Mouse (Mus musculus) stomach, embryonic 16.5 days (tissue): Measurements from ENCODE around the gene Dcst2. TPM values are rescaled to one million over a fixed set of nuclear protein-coding genes. Genes with fewer than 3 reads are reported as not detected.
A peak's percentile ranks its signal among the peaks of the same experiment; 100 is the strongest.

Experiments
- ATAC-seq: fragments of 200-750 bp; cut with Nextera tagmentation; 2 replicates; pipeline ENCODE4 v1.8.0; 2017; ENCODE audit warnings: moderate number of reproducible peaks, moderate TSS enrichment; ENCODE audit not compliant: insufficient read depth, low FRiP score
- H3K27ac ChIP-seq: fragments of 300-500 bp; sonication (generic); 2 replicates; pipeline ENCODE4 v1.5.1; 2014; ENCODE audit warnings: low read length
- H3K27me3 ChIP-seq: fragments of 300-500 bp; sonication (generic); 2 replicates; pipeline ENCODE4 v1.6.1; 2014; ENCODE audit warnings: low read length, control low read depth, mixed read lengths; ENCODE audit not compliant: control insufficient read depth, insufficient read depth
- H3K36me3 ChIP-seq: fragments of 300-500 bp; sonication (generic); 2 replicates; pipeline ENCODE4 v1.6.1; 2014; ENCODE audit warnings: low read length; ENCODE audit not compliant: control insufficient read depth, insufficient read depth
- H3K4me1 ChIP-seq: fragments of 300-500 bp; sonication (generic); 2 replicates; pipeline ENCODE4 v1.6.1; 2014; ENCODE audit warnings: low read length, control low read depth, mixed read lengths; ENCODE audit not compliant: control insufficient read depth, insufficient read depth
- H3K4me2 ChIP-seq: fragments of 300-500 bp; sonication (generic); 2 replicates; pipeline ENCODE4 v1.6.1; 2014; ENCODE audit warnings: low read depth, low read length, mixed read lengths
- H3K4me3 ChIP-seq: fragments of 300-500 bp; sonication (generic); replicated peaks from 2 replicates; pipeline ENCODE4 v1.5.1; 2014; ENCODE audit warnings: mild to moderate bottlenecking, low read length
- H3K9ac ChIP-seq: fragments of 300-500 bp; sonication (generic); 2 replicates; pipeline ENCODE4 v1.6.1; 2014; ENCODE audit warnings: low read length
- H3K9me3 ChIP-seq: fragments of 300-500 bp; sonication (generic); replicated peaks from 2 replicates; pipeline ENCODE4 v1.6.1; 2016; ENCODE audit warnings: low read length, control low read depth; ENCODE audit not compliant: control insufficient read depth
- WGBS: fragments of 180-500 bp; shearing (Covaris S2); extraction: QIAGEN DNeasy Blood & Tissue Kit; methylation state at CpG from one replicate; pipeline ENCODE4 v1.1.7; 2014; 5-methylcytosine and 5-hydroxymethylcytosine counted together
- polyA plus RNA-seq: library from polyadenylated mRNA; unstranded; fragments of >200 nt; fragmentation: Nextera tagmentation; extraction: Ambion mirVana; gene quantifications from 2 replicates; pipeline ENCODE4 v1.2.1, GENCODE M21; 2015

Dcst2 gene
- polyA plus RNA-seq, 1 experiment from 2014 or later = 0.49 TPM

DNA sequence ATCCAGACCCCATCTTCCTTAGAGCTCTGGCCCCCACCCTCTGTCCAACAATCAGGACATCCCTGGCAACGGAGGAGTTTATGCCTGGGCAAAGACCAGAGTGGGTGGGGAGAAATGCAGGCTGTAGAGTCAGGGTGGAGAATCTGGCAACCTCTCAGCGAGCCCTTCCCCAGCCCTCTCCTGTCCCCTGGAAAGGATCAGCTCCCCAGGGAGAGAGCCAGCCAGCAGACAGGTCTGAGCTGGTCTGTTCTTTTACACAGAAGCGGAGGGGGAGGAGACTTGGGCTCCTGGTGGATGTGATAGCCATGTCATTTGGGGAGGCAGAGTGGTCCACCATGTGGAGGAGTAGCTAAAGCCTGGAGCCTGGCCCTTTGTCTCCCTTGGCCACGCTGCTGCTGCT is 33.2 kb upstream of the Dcst2 start:
- Histone ChIP-seq H3K27ac (peak overlapping the region; percentile 59), H3K36me3 (no peaks in the 10 kb centered on the region), H3K4me1 (peaks cover 17% of the 10 kb centered on the region), H3K4me2 (peak overlapping the region; percentile 6; the same call in 1 of the 2 replicates), H3K27me3 (no peaks in the 10 kb centered on the region), H3K9me3 (no peaks in the 10 kb centered on the region), H3K9ac (peak overlapping the region; percentile 4; the same call in 1 of the 2 replicates), H3K4me3 (no peak overlapping the region)
- 27% methylated on average over 4 of the region's 4 CpGs for WGBS
- ATAC-seq = 0 out of 2 replicates have a peak, but pooled peaks have one; percentile 12

DNA sequence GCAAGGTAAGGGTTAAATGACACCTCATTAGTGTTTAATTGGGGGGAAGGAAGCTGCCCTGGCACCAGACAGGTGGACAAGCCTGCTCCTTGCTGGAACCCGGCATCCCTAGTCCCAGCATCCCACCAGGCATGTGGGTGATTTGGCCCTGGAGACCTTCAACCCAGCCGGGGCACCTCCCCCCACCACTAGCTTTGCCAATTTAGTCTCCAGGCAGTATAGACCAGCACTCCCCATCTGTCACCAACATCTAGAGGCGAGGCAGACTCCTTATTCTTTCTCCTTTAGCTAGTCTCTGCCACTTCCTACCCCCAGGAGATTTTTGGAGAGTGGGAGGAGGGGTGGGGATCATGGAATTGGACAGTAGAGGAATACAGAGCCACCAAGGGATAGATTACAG is 31.4 kb upstream of the Dcst2 start:
- Histone ChIP-seq H3K36me3 (no peaks in the 10 kb centered on the region), H3K27ac (no peak overlapping the region), H3K4me3 (no peak overlapping the region), H3K27me3 (no peaks in the 10 kb centered on the region), H3K4me1 (peaks cover 17% of the 10 kb centered on the region), H3K4me2 (no peak overlapping the region), H3K9ac (no peak overlapping the region), H3K9me3 (no peaks in the 10 kb centered on the region)
- no peak for ATAC-seq
- 61% methylated on average over 3 of the region's 3 CpGs for WGBS

GRCm38 (mm10) chr3:89330948-89331347 is 30.8 kb upstream of the Dcst2 start:
- no peak overlapping the region for H3K27ac ChIP-seq
- no peaks in the 10 kb centered on the region for H3K9me3 ChIP-seq
- H3K27me3 ChIP-seq = no peaks in the 10 kb centered on the region
- ATAC-seq = no peak
- H3K4me3 ChIP-seq = no peak overlapping the region
- H3K9ac ChIP-seq = no peak overlapping the region
- H3K4me2 ChIP-seq = no peak overlapping the region
- H3K36me3 ChIP-seq = no peaks in the 10 kb centered on the region
- H3K4me1 ChIP-seq = peaks cover 20% of the 10 kb centered on the region
- WGBS = 28% methylated on average over 10 of the region's 10 CpGs

DNA sequence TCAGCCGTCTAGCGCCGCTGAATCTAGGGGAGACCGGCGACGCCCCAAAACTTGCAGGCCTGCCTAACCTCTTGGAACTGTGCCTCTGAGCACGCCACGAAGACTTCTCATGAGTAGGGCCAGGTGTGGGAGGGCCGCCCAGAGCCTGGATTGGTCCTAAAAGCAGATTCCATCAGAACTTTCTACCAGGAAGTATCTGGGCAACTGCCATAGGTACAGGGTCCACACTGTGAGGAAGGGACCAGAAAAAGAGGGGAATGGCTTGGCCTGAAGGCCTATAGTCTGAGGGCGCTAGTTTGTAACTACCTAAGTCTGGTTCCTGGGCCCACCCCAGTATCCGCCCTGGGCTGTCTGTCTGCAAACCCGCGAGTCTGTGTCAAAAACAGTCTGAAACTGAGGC is 30.2 kb upstream of the Dcst2 start:
- Histone ChIP-seq H3K4me1 (peaks cover 26% of the 10 kb centered on the region), H3K9me3 (no peaks in the 10 kb centered on the region), H3K4me3 (no peak overlapping the region), H3K27me3 (no peaks in the 10 kb centered on the region), H3K36me3 (no peaks in the 10 kb centered on the region), H3K9ac (0 out of 2 replicates have a peak overlapping the region, but pooled peaks have one; percentile 8), H3K27ac (peak overlapping the region; percentile 39), H3K4me2 (no peak overlapping the region)
- peak; percentile 22; the same call in 1 of the 2 replicates for ATAC-seq
- 56% methylated on average over 13 of the region's 13 CpGs for WGBS

GRCm38 (mm10) chr3:89332013-89332412 is 29.8 kb upstream of the Dcst2 start:
- peaks cover 31% of the 10 kb centered on the region for H3K4me1 ChIP-seq
- H3K27ac ChIP-seq = peak overlapping the region; percentile 39
- no peak overlapping the region for H3K9ac ChIP-seq
- ATAC-seq = no peak
- H3K36me3 ChIP-seq = no peaks in the 10 kb centered on the region
- H3K4me2 ChIP-seq = no peak overlapping the region
- WGBS = 48% methylated on average over 10 of the region's 10 CpGs
- no peak overlapping the region for H3K4me3 ChIP-seq
- no peaks in the 10 kb centered on the region for H3K27me3 ChIP-seq
- H3K9me3 ChIP-seq = no peaks in the 10 kb centered on the region

DNA sequence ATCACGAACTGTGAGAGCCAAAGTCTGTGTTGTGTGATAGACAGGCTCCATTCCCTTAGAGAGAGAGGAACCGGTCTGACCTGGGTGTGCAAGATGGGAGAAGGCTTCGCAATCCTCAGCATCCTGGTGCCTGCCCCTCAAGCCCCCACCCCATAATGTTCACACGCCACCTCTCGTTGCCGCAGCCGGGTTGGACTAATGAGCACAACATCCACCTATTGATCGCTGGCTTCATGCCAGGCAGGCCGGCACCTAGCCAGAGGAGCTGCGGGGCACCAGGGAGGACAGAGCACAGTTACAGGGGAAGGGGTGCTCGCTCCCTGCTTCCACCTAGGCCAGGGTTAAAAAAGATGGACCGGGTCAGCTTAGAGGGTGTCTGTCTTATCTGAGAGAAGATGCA is 29.3 kb upstream of the Dcst2 start:
- peaks cover 31% of the 10 kb centered on the region for H3K4me1 ChIP-seq
- no peak overlapping the region for H3K27ac ChIP-seq
- no peak overlapping the region for H3K4me3 ChIP-seq
- no peak overlapping the region for H3K9ac ChIP-seq
- H3K27me3 ChIP-seq = no peaks in the 10 kb centered on the region
- no peaks in the 10 kb centered on the region for H3K9me3 ChIP-seq
- no peaks in the 10 kb centered on the region for H3K36me3 ChIP-seq
- 49% methylated on average over 12 of the region's 12 CpGs for WGBS
- ATAC-seq = no peak; the same call in 1 of the 2 replicates
- H3K4me2 ChIP-seq = no peak overlapping the region

DNA sequence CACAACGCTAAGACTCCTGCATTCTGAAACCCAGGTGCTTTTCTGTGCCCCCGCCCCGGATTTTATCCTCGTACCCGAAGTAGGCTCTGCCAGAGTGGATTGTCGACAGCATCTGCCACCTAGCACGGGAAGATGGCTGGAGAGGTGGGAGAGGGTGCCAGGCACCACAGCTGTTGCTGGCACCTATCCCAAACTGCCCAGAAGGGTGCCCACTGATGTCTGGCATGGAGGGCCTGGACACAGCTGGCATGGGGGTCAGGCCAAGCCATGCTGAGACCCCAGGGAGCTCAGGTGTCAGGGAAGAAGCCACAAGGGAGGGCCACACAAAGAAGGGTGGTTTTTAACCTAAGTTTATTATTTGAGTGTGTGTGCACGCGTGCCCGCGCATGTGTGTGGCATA is 28.7 kb upstream of the Dcst2 start:
- H3K4me1 ChIP-seq = peaks cover 31% of the 10 kb centered on the region
- no peaks in the 10 kb centered on the region for H3K36me3 ChIP-seq
- no peak overlapping the region for H3K4me3 ChIP-seq
- H3K27ac ChIP-seq = no peak overlapping the region
- H3K9ac ChIP-seq = no peak overlapping the region
- no peaks in the 10 kb centered on the region for H3K27me3 ChIP-seq
- ATAC-seq = no peak
- H3K4me2 ChIP-seq = no peak overlapping the region
- WGBS = 61% methylated on average over 11 of the region's 11 CpGs
- no peaks in the 10 kb centered on the region for H3K9me3 ChIP-seq

GRCm38 (mm10) chr3:89336529-89336928 is 25.2 kb upstream of the Dcst2 start:
- H3K9ac ChIP-seq = peak overlapping the region; percentile 92
- peak overlapping the region; percentile 89 for H3K27ac ChIP-seq
- peaks cover 42% of the 10 kb centered on the region for H3K4me1 ChIP-seq
- H3K4me2 ChIP-seq = peak overlapping the region; percentile 68
- no peak for ATAC-seq
- no peaks in the 10 kb centered on the region for H3K9me3 ChIP-seq
- peak overlapping the region; percentile 78 for H3K4me3 ChIP-seq
- WGBS = 19% methylated on average over 6 of the region's 6 CpGs
- no peaks in the 10 kb centered on the region for H3K27me3 ChIP-seq
- no peaks in the 10 kb centered on the region for H3K36me3 ChIP-seq

- Histone ChIP-seq H3K36me3 (no peaks in the 10 kb centered on the region), H3K4me2 (peak overlapping the region; percentile 68), H3K27ac (peak overlapping the region; percentile 89), H3K27me3 (no peaks in the 10 kb centered on the region), H3K4me1 (peaks cover 40% of the 10 kb centered on the region), H3K9ac (peak overlapping the region; percentile 92), H3K4me3 (peak overlapping the region; percentile 78), H3K9me3 (no peaks in the 10 kb centered on the region)
- under 1% methylated on average over 21 of the region's 21 CpGs for WGBS
- ATAC-seq = no peak; the same call in 1 of the 2 replicates
These were observed 24.6 kb upstream of the Dcst2 start for GRCm38 (mm10) chr3:89337062-89337720.
